Mouse (Mus musculus) limb, embryonic 15.5 days (tissue): ENCODE data around the gene Lsm8. TPM values are rescaled to one million over a fixed set of nuclear protein-coding genes. Genes with fewer than 3 reads are reported as not detected.
"Not testable (repeated sequence)": the region's sequence is repeated elsewhere in the genome, so short reads cannot be mapped to it uniquely, and the experiment has no call there.

ENCODE experiments used
- ATAC-seq: fragments of 200-750 bp; cut with Nextera tagmentation; 2 replicates; pipeline ENCODE4 v1.8.0; 2017; ENCODE audit warnings: low read depth, moderate TSS enrichment; ENCODE audit not compliant: insufficient number of reproducible peaks, low FRiP score, low TSS enrichment
- H3K27ac ChIP-seq: fragments of 300-500 bp; sonication (generic); 2 replicates; pipeline ENCODE4 v1.5.1; 2015; ENCODE audit warnings: moderate library complexity, mild to moderate bottlenecking, inconsistent platforms
- H3K27me3 ChIP-seq: fragments of 300-500 bp; sonication (generic); 2 replicates; pipeline ENCODE4 v1.6.1; 2015; ENCODE audit warnings: inconsistent platforms
- H3K36me3 ChIP-seq: fragments of 300-500 bp; sonication (generic); 2 replicates; pipeline ENCODE4 v1.6.1; 2015; ENCODE audit warnings: inconsistent platforms
- H3K4me1 ChIP-seq: fragments of 300-500 bp; sonication (generic); 2 replicates; pipeline ENCODE4 v1.6.1; 2015; ENCODE audit warnings: inconsistent platforms
- H3K4me2 ChIP-seq: fragments of 300-500 bp; sonication (generic); 2 replicates; pipeline ENCODE4 v1.6.1; 2015; ENCODE audit warnings: mild to moderate bottlenecking, inconsistent platforms
- H3K4me3 ChIP-seq: fragments of 300-500 bp; sonication (generic); 2 replicates; pipeline ENCODE4 v1.5.1; 2015; ENCODE audit warnings: mild to moderate bottlenecking, inconsistent platforms
- H3K9ac ChIP-seq: fragments of 300-500 bp; sonication (generic); 2 replicates; pipeline ENCODE4 v1.6.1; 2015; ENCODE audit warnings: inconsistent platforms
- H3K9me3 ChIP-seq: fragments of 300-500 bp; sonication (generic); 2 replicates; pipeline ENCODE4 v1.6.1; 2016; ENCODE audit warnings: inconsistent platforms
- WGBS: fragments of 180-500 bp; shearing (Covaris S2); methylation state at CpG from one replicate; pipeline ENCODE4 v1.1.7; 2015; 5-methylcytosine and 5-hydroxymethylcytosine counted together
- polyA plus RNA-seq: library from polyadenylated mRNA; unstranded; fragments of >200 nt; fragmentation: Nextera tagmentation; extraction: Ambion mirVana; gene quantifications from 2 replicates; pipeline ENCODE4 v1.2.1, GENCODE M21; 2015

The Lsm8 gene
- polyA plus RNA-seq = 136 and 147 TPM in 2 replicates

- Histone ChIP-seq H3K9me3 (no peaks in the 10 kb centered on the region), H3K4me1 (peaks cover 9% of the 10 kb centered on the region), H3K4me2 (peak within 1 kb of the TSS; percentile 49), H3K27ac (peak within 1 kb of the TSS; percentile 95), H3K27me3 (no peaks in the 10 kb centered on the region), H3K9ac (peak within 1 kb of the TSS; percentile 94), H3K36me3 (peaks cover 15% of the 10 kb centered on the region), H3K4me3 (peak within 1 kb of the TSS; percentile 83)
- peak; percentile 100 for ATAC-seq
- under 1% methylated on average over 37 of the region's 37 CpGs for WGBS
Observed at GRCm38 (mm10) chr6:18848051-18848701, at the start of gene Lsm8. Gene Lsm8 (plus strand): TSS chr6:18848579.

- Histone ChIP-seq H3K4me1 (no peaks in the 10 kb centered on the region), H3K4me2 (no peak overlapping the region), H3K9me3 (no peaks in the 10 kb centered on the region), H3K27ac (no peak overlapping the region), H3K36me3 (no peaks in the 10 kb centered on the region), H3K9ac (no peak overlapping the region), H3K27me3 (no peaks in the 10 kb centered on the region), H3K4me3 (no peak overlapping the region)
- ATAC-seq = no peak
- WGBS = 93% methylated on average over 2 of the region's 2 CpGs
Observed at GRCm38 (mm10) chr6:18800869-18801511, 47.4 kb upstream of the Lsm8 start.

GRCm38 (mm10) chr6:18812623-18813022 lies 35.8 kb upstream of the Lsm8 start:
- H3K9ac ChIP-seq = no peak overlapping the region
- WGBS = 67% methylated on average over 1 of the region's 1 CpGs

GRCm38 (mm10) chr6:18815606-18816005 lies 32.8 kb upstream of the Lsm8 start:
- 84% methylated on average over 2 of the region's 2 CpGs for WGBS
- H3K4me2 ChIP-seq = no peak overlapping the region
- H3K27ac ChIP-seq = no peak overlapping the region
- no peaks in the 10 kb centered on the region for H3K9me3 ChIP-seq
- H3K36me3 ChIP-seq = no peaks in the 10 kb centered on the region
- no peaks in the 10 kb centered on the region for H3K4me1 ChIP-seq
- no peak for ATAC-seq
- no peak overlapping the region for H3K4me3 ChIP-seq
- H3K9ac ChIP-seq = no peak overlapping the region
- no peaks in the 10 kb centered on the region for H3K27me3 ChIP-seq

More at GRCm38 (mm10) chr6:18812623-18813022, 35.8 kb upstream of the Lsm8 start:
- no peak for ATAC-seq
- Histone ChIP-seq H3K4me1 (no peaks in the 10 kb centered on the region), H3K27me3 (no peaks in the 10 kb centered on the region), H3K4me2 (no peak overlapping the region), H3K27ac (no peak overlapping the region), H3K9me3 (no peaks in the 10 kb centered on the region), H3K4me3 (no peak overlapping the region), H3K36me3 (no peaks in the 10 kb centered on the region)

GRCm38 (mm10) chr6:18819343-18819742 lies 29.0 kb upstream of the Lsm8 start:
- no peaks in the 10 kb centered on the region for H3K36me3 ChIP-seq
- no peak overlapping the region for H3K4me2 ChIP-seq
- no peak overlapping the region for H3K9ac ChIP-seq
- H3K9me3 ChIP-seq = no peaks in the 10 kb centered on the region
- 10% methylated on average over 4 of the region's 4 CpGs for WGBS
- H3K4me1 ChIP-seq = no peaks in the 10 kb centered on the region
- no peaks in the 10 kb centered on the region for H3K27me3 ChIP-seq
- H3K27ac ChIP-seq = no peak overlapping the region
- no peak for ATAC-seq
- H3K4me3 ChIP-seq = no peak overlapping the region

- H3K4me2 ChIP-seq = no peak overlapping the region
- H3K27ac ChIP-seq = no peak overlapping the region
- H3K27me3 ChIP-seq = no peaks in the 10 kb centered on the region
- 69% methylated on average over 4 of the region's 4 CpGs for WGBS
- no peak overlapping the region for H3K4me3 ChIP-seq
- H3K9me3 ChIP-seq = no peaks in the 10 kb centered on the region
- no peaks in the 10 kb centered on the region for H3K4me1 ChIP-seq
- no peak overlapping the region for H3K9ac ChIP-seq
- no peaks in the 10 kb centered on the region for H3K36me3 ChIP-seq
- ATAC-seq = no peak
Observed at GRCm38 (mm10) chr6:18820246-18820645, 28.1 kb upstream of the Lsm8 start.

- Histone ChIP-seq H3K27me3 (no peaks in the 10 kb centered on the region), H3K4me1 (no peaks in the 10 kb centered on the region), H3K36me3 (no peaks in the 10 kb centered on the region), H3K9me3 (no peaks in the 10 kb centered on the region), H3K4me2 (no peak overlapping the region), H3K27ac (no peak overlapping the region), H3K4me3 (no peak overlapping the region), H3K9ac (no peak overlapping the region)
- WGBS = 59% methylated on average over 1 of the region's 1 CpGs
- no peak for ATAC-seq
Observed at GRCm38 (mm10) chr6:18822812-18823211, 25.6 kb upstream of the Lsm8 start.

- Histone ChIP-seq H3K27ac (no peak overlapping the region), H3K9me3 (no peaks in the 10 kb centered on the region), H3K4me3 (no peak overlapping the region), H3K4me2 (no peak overlapping the region), H3K9ac (no peak overlapping the region), H3K4me1 (no peaks in the 10 kb centered on the region), H3K27me3 (no peaks in the 10 kb centered on the region), H3K36me3 (no peaks in the 10 kb centered on the region)
- ATAC-seq = no peak
- WGBS = 69% methylated on average over 1 of the region's 1 CpGs
Observed at GRCm38 (mm10) chr6:18832958-18833357, 15.4 kb upstream of the Lsm8 start.

GRCm38 (mm10) chr6:18844529-18844928 lies 3.9 kb upstream of the Lsm8 start:
- H3K4me2 ChIP-seq, H3K4me1 ChIP-seq, H3K4me3 ChIP-seq, H3K9ac ChIP-seq, H3K27me3 ChIP-seq, H3K36me3 ChIP-seq, H3K9me3 ChIP-seq, H3K27ac ChIP-seq, ATAC-seq: not testable (repeated sequence)
- 91% methylated on average over 7 of the region's 11 CpGs for WGBS

GRCm38 (mm10) chr6:18845571-18845970 lies 2.8 kb upstream of the Lsm8 start:
- not testable (repeated sequence) for H3K4me2 ChIP-seq, H3K27ac ChIP-seq, H3K36me3 ChIP-seq, H3K9ac ChIP-seq, H3K9me3 ChIP-seq, H3K4me3 ChIP-seq, H3K27me3 ChIP-seq, H3K4me1 ChIP-seq, ATAC-seq
- 46% methylated on average over 5 of the region's 7 CpGs for WGBS

- peak overlapping the region; percentile 95 for H3K27ac ChIP-seq
- peak overlapping the region; percentile 94 for H3K9ac ChIP-seq
- H3K36me3 ChIP-seq = peaks cover 19% of the 10 kb centered on the region
- peaks cover 9% of the 10 kb centered on the region for H3K4me1 ChIP-seq
- peak overlapping the region; percentile 83 for H3K4me3 ChIP-seq
- H3K27me3 ChIP-seq = no peaks in the 10 kb centered on the region
- H3K4me2 ChIP-seq = peak overlapping the region; percentile 49
- H3K9me3 ChIP-seq = no peaks in the 10 kb centered on the region
- ATAC-seq = peak; percentile 67; the same call in 1 of the 2 replicates
- under 1% methylated on average over 28 of the region's 28 CpGs for WGBS
Observed at GRCm38 (mm10) chr6:18848702-18849061, 303 bp downstream of the Lsm8 start.

GRCm38 (mm10) chr6:18855323-18855722 lies 6.9 kb downstream of the Lsm8 start:
- Histone ChIP-seq H3K9me3 (no peaks in the 10 kb centered on the region), H3K4me3 (no peak overlapping the region), H3K4me2 (no peak overlapping the region), H3K9ac (no peak overlapping the region), H3K36me3 (peaks cover 45% of the 10 kb centered on the region), H3K27ac (no peak overlapping the region), H3K4me1 (0 out of 2 replicates have a peak, but pooled peaks cover under 1% of the 10 kb centered on the region), H3K27me3 (no peaks in the 10 kb centered on the region)
- ATAC-seq = no peak
